Mouse (Mus musculus): ENCODE measurements at regions not wholly inside any gene's neighbourhood (a gene's known extent, or its start where the extent isn't known, plus 50 kb on each side); places are given as distances from the start of the nearest gene placed in this dataset.

DNA sequence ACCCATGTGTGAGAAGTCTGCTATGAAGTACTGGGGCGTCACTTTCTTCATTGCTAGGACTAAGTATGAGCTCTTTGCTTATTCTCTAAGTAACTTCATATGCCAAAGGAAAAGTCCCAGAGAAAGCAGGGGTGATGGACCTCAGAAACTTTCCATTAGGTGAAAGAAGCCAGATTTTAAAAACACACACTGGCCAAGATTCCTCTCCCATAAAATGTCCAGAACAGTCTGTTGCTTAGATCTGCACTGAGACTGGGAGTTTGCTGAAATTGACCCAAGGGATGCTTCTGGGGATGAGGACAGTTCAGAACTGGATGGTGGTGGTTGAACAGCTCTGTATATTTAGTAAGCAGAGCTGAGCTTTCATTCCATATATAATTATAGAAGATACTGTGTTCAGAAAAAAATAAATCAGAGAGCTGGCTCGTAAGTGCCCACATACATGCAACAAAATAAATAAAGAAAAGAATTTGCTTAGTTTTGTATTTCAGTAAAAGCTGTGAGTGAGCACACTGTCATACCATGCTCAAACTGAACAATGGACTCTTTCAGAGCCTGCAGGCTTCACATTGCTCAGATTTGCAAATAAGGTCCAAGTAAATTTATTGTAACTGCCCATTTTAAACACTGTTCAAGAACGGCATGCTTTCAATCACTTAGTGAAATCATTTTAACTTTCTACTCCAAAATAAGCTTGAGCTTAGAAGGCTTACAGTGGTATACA is 200.8 kb upstream of the Dapk1 start:
- H3K9me3 ChIP-seq (replicated peaks) = no peaks in the 10 kb centered on the region
- H3K27ac ChIP-seq = no peak overlapping the region
- H3K27me3 ChIP-seq = no peaks in the 10 kb centered on the region
- H3K4me1 ChIP-seq = no peaks in the 10 kb centered on the region
- 78% methylated on average over 3 of the region's 3 CpGs for WGBS
- no peaks in the 10 kb centered on the region for H3K36me3 ChIP-seq (ENCODE audit: poor library complexity, severe bottlenecking)
- H3K9ac ChIP-seq = no peak overlapping the region
- no peak overlapping the region for H3K4me3 ChIP-seq
- ATAC-seq = no peak
- H3K4me2 ChIP-seq = no peak overlapping the region

DNA sequence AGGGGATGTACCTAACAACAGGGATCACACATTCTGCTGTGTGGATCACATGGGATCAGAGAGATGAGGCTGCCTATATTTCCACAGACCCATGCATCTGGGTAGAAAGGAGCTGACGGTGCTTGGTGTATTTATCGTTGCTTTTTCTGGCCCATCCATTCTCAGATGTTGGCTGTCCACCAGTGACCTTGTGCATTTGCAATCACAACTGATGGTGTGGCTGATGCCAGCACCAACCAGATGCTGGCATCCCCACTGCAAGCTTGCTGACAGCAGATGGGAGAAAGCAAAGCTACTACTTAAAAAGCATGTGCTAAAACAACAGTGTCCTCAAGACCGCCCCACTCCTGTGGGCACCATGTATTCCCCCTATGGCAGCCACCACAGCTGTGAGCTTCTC is 198.3 kb upstream of the Dapk1 start:
- no peaks in the 10 kb centered on the region for H3K9me3 ChIP-seq (replicated peaks)
- 94% methylated on average over 3 of the region's 3 CpGs for WGBS
- no peaks in the 10 kb centered on the region for H3K27me3 ChIP-seq
- H3K4me2 ChIP-seq = no peak overlapping the region
- H3K36me3 ChIP-seq (ENCODE audit: poor library complexity, severe bottlenecking) = no peaks in the 10 kb centered on the region
- H3K4me3 ChIP-seq = no peak overlapping the region
- H3K9ac ChIP-seq = no peak overlapping the region
- no peaks in the 10 kb centered on the region for H3K4me1 ChIP-seq
- H3K27ac ChIP-seq = no peak overlapping the region
- ATAC-seq = no peak

DNA sequence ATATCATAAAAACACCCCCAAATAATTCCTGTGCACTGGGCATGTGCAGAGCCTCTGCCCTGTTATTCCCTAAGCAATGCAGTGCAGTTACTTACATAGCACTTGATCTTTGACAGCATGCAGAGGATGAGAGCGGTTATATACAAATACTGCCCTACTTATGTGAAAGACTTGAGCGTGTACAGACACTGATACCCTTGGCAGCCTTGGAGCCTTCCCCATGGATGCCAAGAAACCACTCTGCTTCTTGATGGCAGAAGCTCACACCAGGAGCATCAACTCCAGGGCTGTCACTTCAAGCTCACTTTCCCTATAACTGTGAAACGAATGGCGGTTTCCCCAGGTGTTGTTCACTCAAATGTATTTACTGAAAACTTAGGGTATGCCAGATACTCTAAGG is 194.4 kb upstream of the Dapk1 start:
- no peak overlapping the region for H3K9ac ChIP-seq
- no peak for ATAC-seq
- no peaks in the 10 kb centered on the region for H3K36me3 ChIP-seq (ENCODE audit: poor library complexity, severe bottlenecking)
- no peak overlapping the region for H3K4me2 ChIP-seq
- no peak overlapping the region for H3K4me3 ChIP-seq
- H3K4me1 ChIP-seq = no peaks in the 10 kb centered on the region
- no peaks in the 10 kb centered on the region for H3K27me3 ChIP-seq
- no peak overlapping the region for H3K27ac ChIP-seq
- no peaks in the 10 kb centered on the region for H3K9me3 ChIP-seq (replicated peaks)
- WGBS = 88% methylated on average over 4 of the region's 4 CpGs

DNA sequence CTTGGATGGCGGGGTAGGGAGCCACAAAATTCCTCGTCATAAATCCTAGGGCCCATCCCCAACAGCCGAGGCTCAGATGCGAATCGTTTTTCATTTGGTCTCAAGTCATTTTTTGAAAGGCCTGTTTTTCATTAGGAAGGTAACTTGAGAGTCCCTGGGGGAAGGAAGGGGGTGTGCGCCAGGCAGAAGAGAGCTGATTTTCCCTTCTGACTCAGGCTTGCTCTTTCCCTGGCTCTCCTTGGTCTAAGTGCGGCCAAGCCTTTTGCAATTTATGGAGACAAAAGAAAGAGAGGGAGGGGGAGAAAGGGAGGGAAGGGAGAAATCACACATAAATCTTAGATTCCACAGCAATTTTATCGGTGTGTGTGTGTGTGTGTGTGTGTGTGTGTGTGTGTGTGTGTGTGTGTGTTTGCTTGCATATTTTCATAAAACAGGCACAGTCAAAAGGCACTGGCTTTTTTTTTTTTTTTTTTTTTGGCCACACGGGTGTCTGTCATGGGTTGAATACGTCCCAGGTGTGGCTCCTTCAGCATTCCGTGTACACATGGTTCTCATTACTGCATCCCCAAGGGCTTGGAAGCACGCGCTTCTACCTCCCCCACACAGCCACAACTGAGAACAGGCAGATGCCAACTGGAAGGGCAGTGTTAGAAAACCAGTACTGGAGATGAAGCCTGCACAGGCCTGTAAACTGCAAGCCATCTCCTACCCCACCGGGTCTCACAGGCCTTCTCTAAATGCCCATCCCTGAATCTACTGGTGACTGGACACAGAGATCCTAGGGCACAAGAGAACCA is 191.8 kb upstream of the Dapk1 start:
- 78% methylated on average over 14 of the region's 14 CpGs for WGBS
- Histone ChIP-seq H3K4me2 (no peak overlapping the region), H3K4me1 (no peaks in the 10 kb centered on the region), H3K27me3 (no peaks in the 10 kb centered on the region), H3K4me3 (no peak overlapping the region), H3K9me3 (replicated peaks) (no peaks in the 10 kb centered on the region), H3K9ac (no peak overlapping the region), H3K36me3 (ENCODE audit: poor library complexity, severe bottlenecking) (no peaks in the 10 kb centered on the region), H3K27ac (no peak overlapping the region)
- no peak for ATAC-seq

DNA sequence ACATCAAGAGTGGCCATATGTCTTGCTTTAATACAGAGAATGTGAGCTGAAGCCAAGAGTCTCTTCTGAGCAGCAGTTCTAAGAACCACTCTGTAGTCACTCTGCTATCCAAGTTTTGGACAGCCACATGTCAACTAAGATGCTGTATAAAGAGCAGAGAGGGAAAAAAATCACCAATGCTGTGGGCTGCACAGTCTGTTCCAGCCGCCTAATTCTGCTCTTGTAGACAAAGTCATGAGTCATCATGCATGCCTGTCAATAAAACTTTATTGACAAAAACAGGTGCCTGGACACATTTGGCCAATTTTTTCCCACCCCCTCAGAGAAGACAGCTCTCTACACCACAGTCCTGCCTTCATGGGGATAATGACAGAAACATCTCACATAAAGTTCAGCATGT is 185.7 kb upstream of the Dapk1 start:
- H3K9ac ChIP-seq = no peak overlapping the region
- no peak overlapping the region for H3K4me3 ChIP-seq
- H3K4me2 ChIP-seq = no peak overlapping the region
- H3K4me1 ChIP-seq = 0 out of 2 replicates have a peak, but pooled peaks cover 4% of the 10 kb centered on the region
- H3K36me3 ChIP-seq (ENCODE audit: poor library complexity, severe bottlenecking) = no peaks in the 10 kb centered on the region
- no peaks in the 10 kb centered on the region for H3K9me3 ChIP-seq (replicated peaks)
- no peak for ATAC-seq
- H3K27ac ChIP-seq = no peak overlapping the region
- no peaks in the 10 kb centered on the region for H3K27me3 ChIP-seq
- 94% methylated on average over 1 of the region's 1 CpGs for WGBS

DNA sequence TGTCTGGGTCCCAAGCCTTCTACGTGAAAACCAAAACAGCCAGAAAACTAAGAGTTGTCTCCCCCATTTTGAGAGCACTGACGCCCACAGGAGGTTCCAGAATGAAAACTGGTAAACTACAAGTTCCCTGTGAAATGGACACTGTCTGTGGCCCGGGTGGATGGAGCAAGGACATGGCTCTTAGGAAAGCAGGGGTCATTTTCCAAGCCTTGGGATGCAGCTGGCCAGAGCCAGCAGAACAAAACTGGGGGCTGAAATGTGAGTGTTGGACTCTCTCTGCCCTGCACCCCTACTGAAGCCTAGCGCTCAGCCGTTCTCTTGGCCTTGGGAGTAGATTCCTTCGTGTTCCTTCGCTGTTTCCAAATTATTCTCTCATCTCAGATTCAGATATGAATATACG is 184.7 kb upstream of the Dapk1 start:
- Histone ChIP-seq H3K4me2 (no peak overlapping the region), H3K9ac (no peak overlapping the region), H3K27ac (no peak overlapping the region), H3K36me3 (ENCODE audit: poor library complexity, severe bottlenecking) (no peaks in the 10 kb centered on the region), H3K9me3 (replicated peaks) (no peaks in the 10 kb centered on the region), H3K4me1 (0 out of 2 replicates have a peak, but pooled peaks cover 4% of the 10 kb centered on the region), H3K27me3 (no peaks in the 10 kb centered on the region), H3K4me3 (no peak overlapping the region)
- ATAC-seq = no peak
- WGBS = 87% methylated on average over 8 of the region's 8 CpGs

DNA sequence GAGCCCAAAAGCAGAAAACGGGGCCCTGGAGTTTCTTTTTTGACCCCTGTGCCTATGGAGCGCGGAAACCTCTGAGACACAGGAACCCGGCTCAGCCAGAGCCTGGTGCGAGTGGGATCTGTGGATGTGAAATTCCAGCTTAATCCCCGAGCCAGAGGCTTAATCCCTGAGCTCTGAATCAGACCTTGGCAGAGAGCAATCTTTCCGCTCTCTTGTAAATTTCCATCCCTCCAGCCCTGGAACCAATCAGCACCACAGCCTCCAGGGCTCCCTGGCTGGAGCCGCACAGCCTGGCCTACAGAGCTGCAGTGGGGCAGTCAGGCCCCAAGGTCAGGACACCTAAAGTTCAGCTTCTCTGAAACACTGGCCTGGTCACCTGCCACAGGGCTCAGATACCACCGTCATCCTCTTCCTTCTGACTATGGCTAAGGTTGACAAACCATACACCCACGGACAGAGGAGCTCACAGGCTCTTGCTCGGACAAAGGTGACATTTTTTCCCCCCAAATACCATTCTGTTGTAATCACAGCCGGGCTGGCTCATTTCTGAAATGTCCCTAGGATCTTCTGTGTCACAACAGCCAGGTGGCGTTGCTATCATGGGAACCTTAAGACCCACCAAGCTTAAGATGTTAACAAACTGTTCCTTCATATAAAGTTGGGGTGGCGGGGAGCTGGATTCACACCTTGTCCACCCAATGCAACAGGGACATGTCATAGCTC is 184.2 kb upstream of the Dapk1 start:
- Histone ChIP-seq H3K4me2 (no peak overlapping the region), H3K27ac (no peak overlapping the region)

DNA sequence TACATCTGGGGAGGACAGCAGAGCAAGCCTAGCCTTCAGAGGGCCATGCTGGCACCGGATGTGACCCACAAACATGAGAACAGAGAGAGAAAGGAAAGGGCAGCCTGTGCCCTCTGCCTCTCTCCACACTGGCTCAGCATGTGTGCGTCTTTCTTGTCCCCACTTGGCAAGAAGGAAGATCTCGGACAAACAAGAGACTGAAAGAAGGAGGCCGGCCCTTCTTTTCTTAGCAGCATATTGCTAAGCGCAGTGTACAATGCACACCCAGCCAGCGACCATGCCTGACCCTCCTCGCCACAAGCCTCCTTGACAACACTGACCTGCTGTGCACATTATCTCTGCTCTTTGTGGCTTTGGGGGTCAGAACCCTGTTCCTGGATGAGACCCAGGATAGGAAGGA is 181.4 kb upstream of the Dapk1 start:
- Histone ChIP-seq H3K36me3 (ENCODE audit: poor library complexity, severe bottlenecking) (no peaks in the 10 kb centered on the region), H3K9me3 (replicated peaks) (no peaks in the 10 kb centered on the region), H3K4me2 (no peak overlapping the region), H3K27me3 (no peaks in the 10 kb centered on the region), H3K4me1 (0 out of 2 replicates have a peak, but pooled peaks cover 4% of the 10 kb centered on the region), H3K4me3 (no peak overlapping the region), H3K9ac (no peak overlapping the region), H3K27ac (no peak overlapping the region)
- 12% methylated on average over 7 of the region's 7 CpGs for WGBS
- ATAC-seq = no peak

More for the DNA sequence above, 184.2 kb upstream of the Dapk1 start:
- no peak for ATAC-seq
- Histone ChIP-seq H3K4me3 (no peak overlapping the region), H3K36me3 (ENCODE audit: poor library complexity, severe bottlenecking) (no peaks in the 10 kb centered on the region), H3K9ac (no peak overlapping the region), H3K4me1 (0 out of 2 replicates have a peak, but pooled peaks cover 4% of the 10 kb centered on the region), H3K9me3 (replicated peaks) (no peaks in the 10 kb centered on the region), H3K27me3 (no peaks in the 10 kb centered on the region)
- 79% methylated on average over 14 of the region's 14 CpGs for WGBS

DNA sequence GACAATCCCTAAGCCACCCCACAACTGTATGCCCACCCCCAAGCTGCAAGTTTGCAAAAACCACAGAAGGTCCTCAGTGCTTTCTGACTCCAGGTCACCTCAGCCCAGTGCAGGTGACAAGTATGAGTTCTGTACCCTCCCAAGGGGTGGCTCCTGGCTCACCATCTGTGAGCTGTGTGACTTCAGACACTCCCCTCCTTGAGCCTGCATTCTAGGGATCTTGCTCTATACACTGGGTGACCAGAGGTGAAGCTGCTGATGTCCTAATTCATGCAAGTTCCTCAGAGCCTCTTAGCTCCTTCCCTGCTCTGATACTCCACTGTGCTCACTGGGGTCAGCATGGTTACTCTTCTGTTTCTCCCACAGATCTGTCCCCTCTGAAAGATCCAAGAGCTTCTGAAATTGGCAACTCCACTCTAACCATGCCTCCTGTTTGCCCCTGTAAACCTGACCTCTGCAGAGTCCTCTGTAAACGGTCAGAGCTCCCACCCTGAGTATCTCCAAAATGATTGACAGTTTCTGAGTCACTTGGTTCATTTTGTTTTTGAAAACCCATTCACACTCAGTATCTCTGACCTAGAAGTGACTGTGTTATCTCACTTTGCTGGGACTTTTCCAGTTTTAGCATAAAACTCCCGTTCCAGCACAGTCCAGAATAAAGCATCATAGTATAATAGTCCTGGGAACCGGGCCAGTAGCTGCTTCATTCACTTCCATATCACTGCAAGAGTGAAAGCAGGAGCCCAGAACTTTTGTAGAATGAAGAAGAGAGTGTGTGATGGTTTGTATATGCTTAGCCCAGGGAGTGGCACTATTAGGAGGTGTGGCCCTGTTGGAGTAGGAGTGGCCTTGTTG is 180.7 kb upstream of the Dapk1 start:
- H3K4me3 ChIP-seq = no peak overlapping the region
- 60% methylated on average over 3 of the region's 3 CpGs for WGBS
- no peak for ATAC-seq
- H3K36me3 ChIP-seq (ENCODE audit: poor library complexity, severe bottlenecking) = no peaks in the 10 kb centered on the region
- 0 out of 2 replicates have a peak, but pooled peaks cover 4% of the 10 kb centered on the region for H3K4me1 ChIP-seq
- H3K27ac ChIP-seq = no peak overlapping the region
- H3K27me3 ChIP-seq = no peaks in the 10 kb centered on the region
- no peak overlapping the region for H3K9ac ChIP-seq
- H3K9me3 ChIP-seq (replicated peaks) = no peaks in the 10 kb centered on the region
- no peak overlapping the region for H3K4me2 ChIP-seq

DNA sequence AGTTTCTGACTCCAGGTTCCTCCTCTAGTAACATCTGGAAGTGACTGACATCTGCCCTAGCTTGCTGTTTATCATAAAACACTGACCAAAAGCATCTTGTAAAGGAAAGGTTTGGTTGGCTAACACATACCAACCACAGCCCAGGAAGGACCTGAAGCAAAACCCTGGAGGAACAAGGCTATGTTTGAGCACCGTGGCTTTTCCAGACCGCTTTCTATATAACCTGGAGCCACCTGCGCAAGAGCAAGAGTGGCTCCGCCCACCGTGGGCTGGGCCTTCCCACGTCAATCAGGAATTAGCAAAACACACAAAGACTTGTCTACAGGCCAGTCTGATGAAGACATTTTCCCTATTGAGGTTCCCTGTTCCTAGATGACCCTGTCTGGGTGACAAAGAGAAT is 177.5 kb upstream of the Dapk1 start:
- ATAC-seq = no peak
- WGBS = 67% methylated on average over 6 of the region's 6 CpGs
- Histone ChIP-seq H3K4me3 (no peak overlapping the region), H3K4me2 (no peak overlapping the region), H3K36me3 (ENCODE audit: poor library complexity, severe bottlenecking) (no peaks in the 10 kb centered on the region), H3K9me3 (replicated peaks) (no peaks in the 10 kb centered on the region), H3K27me3 (no peaks in the 10 kb centered on the region), H3K27ac (no peak overlapping the region), H3K9ac (no peak overlapping the region), H3K4me1 (peaks cover 9% of the 10 kb centered on the region; the same call in 1 of the 2 replicates)

DNA sequence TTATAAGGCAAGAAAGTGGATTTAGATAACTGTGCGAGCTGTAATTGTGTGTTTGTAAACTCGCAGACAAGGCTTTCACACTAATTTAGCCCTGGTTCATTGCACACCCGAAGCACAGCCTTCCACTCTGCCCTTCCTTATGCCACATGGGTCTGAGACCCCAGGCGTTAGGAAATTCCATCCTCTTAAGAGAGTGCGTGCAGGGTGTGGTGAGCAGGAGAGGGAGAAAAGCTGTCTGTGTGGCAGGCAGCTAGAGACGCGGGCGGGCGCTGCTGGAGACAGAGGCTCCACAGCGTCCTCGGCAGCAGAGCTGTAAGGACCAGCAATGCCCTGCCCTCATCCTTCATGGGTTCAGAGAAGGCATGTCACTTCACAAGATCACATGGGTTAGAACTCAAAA is 176.6 kb upstream of the Dapk1 start:
- H3K27me3 ChIP-seq = no peaks in the 10 kb centered on the region
- 59% methylated on average over 11 of the region's 11 CpGs for WGBS
- ATAC-seq = no peak
- no peak overlapping the region for H3K4me3 ChIP-seq
- no peaks in the 10 kb centered on the region for H3K36me3 ChIP-seq (ENCODE audit: poor library complexity, severe bottlenecking)
- H3K9ac ChIP-seq = no peak overlapping the region
- H3K9me3 ChIP-seq (replicated peaks) = no peaks in the 10 kb centered on the region
- H3K27ac ChIP-seq = no peak overlapping the region
- no peak overlapping the region for H3K4me2 ChIP-seq
- H3K4me1 ChIP-seq = peaks cover 9% of the 10 kb centered on the region; the same call in 1 of the 2 replicates
